Mouse (Mus musculus) MEL (cell line): ENCODE measurements around the gene Kcnn3.

Experiments used
- CTCF ChIP-seq, 3 experiments: IDR thresholded peaks in 2 of 3; conservative IDR thresholded peaks in 1 of 3; 2 replicates each; pipeline ENCODE4 v1.5.1; 2011 to 2012; ENCODE audit warnings: low read length in 3 of 3, low read depth in 2 of 3, mild to moderate bottlenecking in 2 of 3, improper control_type of control experiment in 1 of 3, inconsistent platforms in 1 of 3, mixed read lengths in 1 of 3, moderate library complexity in 1 of 3; ENCODE audit not compliant: control insufficient read depth in 1 of 3, insufficient read depth in 1 of 3, poor library complexity in 1 of 3, severe bottlenecking in 1 of 3
- ETS1 ChIP-seq: IDR thresholded peaks from 2 replicates; pipeline ENCODE4 v1.6.1; 2012; ENCODE audit warnings: low read depth, mild to moderate bottlenecking, inconsistent platforms, low read length, improper control_type of control experiment, moderate library complexity
- GATA1 ChIP-seq: IDR thresholded peaks from 2 replicates; pipeline ENCODE4 v1.6.1; 2011; ENCODE audit warnings: low read depth, low read length, improper control_type of control experiment
- MAX ChIP-seq: IDR thresholded peaks from 2 replicates; pipeline ENCODE4 v1.6.1; 2011; ENCODE audit warnings: low read length, improper control_type of control experiment
- MAZ ChIP-seq: IDR thresholded peaks from 2 replicates; pipeline ENCODE4 v1.6.1; 2012; ENCODE audit warnings: low read depth, mild to moderate bottlenecking, inconsistent platforms, low read length, improper control_type of control experiment
- MYC ChIP-seq: IDR thresholded peaks from 2 replicates; pipeline ENCODE4 v1.6.1; 2011; ENCODE audit warnings: low read depth, mild to moderate bottlenecking, low read length, improper control_type of control experiment, moderate library complexity
- POLR2A ChIP-seq, 2 experiments: IDR thresholded peaks; 2 replicates each; pipeline ENCODE4 v1.6.1; 2011 to 2012; ENCODE audit warnings: low read length in 2 of 2, mild to moderate bottlenecking in 2 of 2, control low read depth in 1 of 2, improper control_type of control experiment in 1 of 2, low read depth in 1 of 2, moderate library complexity in 1 of 2; ENCODE audit not compliant: control insufficient read depth in 1 of 2, insufficient read depth in 1 of 2, poor library complexity in 1 of 2
- SMC3 ChIP-seq: IDR thresholded peaks from 2 replicates; pipeline ENCODE4 v1.6.1; 2011; ENCODE audit warnings: low read depth, low read length, improper control_type of control experiment
- USF2 ChIP-seq, 2 experiments: IDR thresholded peaks; 2 replicates each; pipeline ENCODE4 v1.6.1; 2011 to 2012; ENCODE audit warnings: improper control_type of control experiment in 2 of 2, low read length in 2 of 2, borderline replicate concordance in 1 of 2, inconsistent platforms in 1 of 2, low read depth in 1 of 2, mild to moderate bottlenecking in 1 of 2; ENCODE audit not compliant: insufficient read depth in 1 of 2
- ZKSCAN1 ChIP-seq: IDR thresholded peaks from 2 replicates; pipeline ENCODE4 v1.6.1; 2012; ENCODE audit warnings: low read depth, mild to moderate bottlenecking, inconsistent platforms, low read length, improper control_type of control experiment, moderate library complexity

DNA sequence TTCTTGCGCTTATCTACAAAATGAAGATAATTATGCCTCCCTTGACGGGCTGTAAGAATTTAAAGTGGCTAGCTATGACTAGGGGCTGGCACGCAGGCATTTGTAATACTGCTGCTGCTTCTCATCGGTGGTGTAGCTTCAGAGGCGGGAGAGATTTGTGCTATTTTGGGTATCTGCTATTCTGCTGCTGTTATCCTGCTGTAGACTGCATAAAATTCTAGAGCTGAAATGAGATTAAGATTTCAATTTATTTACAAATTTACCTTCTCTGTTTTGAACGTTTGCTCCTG lies 195.9 kb downstream of the Kcnn3 start:
- no peak for TF ChIP-seq CTCF (IDR thresholded peaks at IDR 0.05 in 2 of 3, conservative IDR thresholded peaks at IDR 0.05 in 1 of 3; ENCODE audit: control insufficient read depth in 1 of 3, insufficient read depth in 1 of 3, low read depth in 2 of 3, low read length in 3 of 3, poor library complexity in 1 of 3, severe bottlenecking in 1 of 3)
- no peak for TF ChIP-seq ETS1
- TF ChIP-seq SMC3 = no peak
- peak; percentile 46 for TF ChIP-seq GATA1
- TF ChIP-seq USF2 (IDR thresholded peaks at IDR 0.05; ENCODE audit: borderline replicate concordance in 1 of 2, insufficient read depth in 1 of 2, low read depth in 1 of 2, low read length in 2 of 2) = no peak
- TF ChIP-seq MAX = 0 out of 2 replicates have a peak, but pooled peaks have one; percentile 33
- no peak for TF ChIP-seq ZKSCAN1
- no peak for TF ChIP-seq MAZ
- no peak for TF ChIP-seq POLR2A (IDR thresholded peaks at IDR 0.05; ENCODE audit: control insufficient read depth in 1 of 2, insufficient read depth in 1 of 2, low read depth in 1 of 2, low read length in 2 of 2, poor library complexity in 1 of 2)
- TF ChIP-seq MYC = no peak
